Mouse (Mus musculus): ENCODE data around the gene Ntrk2. TPM values are rescaled to one million over a fixed set of nuclear protein-coding genes. Genes with fewer than 3 reads are reported as not detected.
A peak's percentile ranks its signal among the peaks of the same experiment; 100 is the strongest.

The Ntrk2 gene
- polyA plus RNA-seq, 1 experiment from 2014 or later: 127 TPM

DNA sequence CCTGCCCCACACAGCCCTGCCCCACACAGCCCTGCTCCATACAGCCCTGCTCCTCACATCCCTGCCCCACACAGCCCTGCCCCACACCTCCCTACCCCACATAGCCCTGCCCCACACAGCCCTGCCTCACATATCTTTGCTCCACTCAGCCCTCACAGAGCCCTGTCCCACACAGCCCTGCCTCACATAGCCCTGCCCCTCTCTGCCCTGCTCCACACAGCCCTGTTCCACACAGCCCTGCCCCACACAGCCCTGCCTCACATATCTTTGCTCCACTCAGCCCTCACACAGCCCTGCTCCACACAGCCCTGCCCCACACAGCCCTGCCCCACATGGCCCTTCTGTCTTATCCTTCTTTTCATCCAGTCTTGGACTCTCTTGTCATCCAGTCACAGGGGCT lies 106.2 kb downstream of the Ntrk2 start:
- H3K4me1 ChIP-seq (replicated peaks): peaks cover 23% of the 10 kb centered on the region
- no peak overlapping the region for H3K4me3 ChIP-seq
- no peak overlapping the region for H3K4me2 ChIP-seq
- H3K36me3 ChIP-seq: no peaks in the 10 kb centered on the region
- ATAC-seq (ENCODE audit: low FRiP score, low read depth): peak; percentile 43
- H3K9me3 ChIP-seq: no peaks in the 10 kb centered on the region
- no peak overlapping the region for H3K9ac ChIP-seq
- H3K27me3 ChIP-seq: no peaks in the 10 kb centered on the region
- H3K27ac ChIP-seq (replicated peaks): no peak overlapping the region

DNA sequence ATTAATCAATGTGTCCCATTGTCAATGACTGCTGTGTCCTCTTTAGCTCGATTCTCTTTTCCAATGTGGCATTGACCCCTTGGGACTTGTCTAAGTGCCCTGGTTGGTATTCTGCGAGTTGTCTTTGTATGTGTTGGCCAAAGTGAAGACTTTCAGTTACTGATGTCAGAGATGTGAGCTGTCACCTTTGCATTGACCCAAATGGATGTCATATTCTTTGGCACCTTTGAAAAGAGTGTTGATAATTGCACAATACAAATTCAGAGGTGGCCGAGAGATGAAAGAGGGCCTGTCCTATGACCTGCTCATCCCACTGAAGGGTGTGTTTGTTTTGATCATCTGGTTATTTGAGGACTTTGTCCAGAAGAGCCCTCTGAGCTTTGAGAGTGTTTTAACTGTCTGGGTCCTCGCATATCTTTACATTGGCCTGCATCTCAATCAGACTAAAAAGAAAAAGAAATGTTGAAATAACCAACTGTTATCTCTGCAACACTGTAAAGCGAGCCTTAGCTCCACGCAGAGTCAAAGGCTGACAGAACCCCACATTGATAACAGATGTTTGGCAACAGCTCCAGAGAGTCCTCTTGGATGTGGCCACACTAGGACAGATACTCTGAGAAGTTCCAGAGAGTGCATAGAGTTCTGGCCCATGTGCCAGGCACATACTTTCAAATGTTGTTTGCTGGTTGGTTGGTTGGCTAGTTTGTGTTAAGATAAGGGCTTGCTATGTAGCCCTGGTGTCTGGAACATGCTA lies 107.9 kb downstream of the Ntrk2 start:
- H3K4me1 ChIP-seq (replicated peaks): peaks cover 19% of the 10 kb centered on the region
- no peaks in the 10 kb centered on the region for H3K27me3 ChIP-seq
- H3K9me3 ChIP-seq: no peaks in the 10 kb centered on the region
- no peaks in the 10 kb centered on the region for H3K36me3 ChIP-seq
- H3K4me2 ChIP-seq: no peak overlapping the region
- 69% methylated on average over 6 of the region's 6 CpGs for WGBS
- H3K9ac ChIP-seq: no peak overlapping the region
- no peak overlapping the region for H3K27ac ChIP-seq (replicated peaks)
- no peak for ATAC-seq (ENCODE audit: low FRiP score, low read depth)
- H3K4me3 ChIP-seq: no peak overlapping the region

DNA sequence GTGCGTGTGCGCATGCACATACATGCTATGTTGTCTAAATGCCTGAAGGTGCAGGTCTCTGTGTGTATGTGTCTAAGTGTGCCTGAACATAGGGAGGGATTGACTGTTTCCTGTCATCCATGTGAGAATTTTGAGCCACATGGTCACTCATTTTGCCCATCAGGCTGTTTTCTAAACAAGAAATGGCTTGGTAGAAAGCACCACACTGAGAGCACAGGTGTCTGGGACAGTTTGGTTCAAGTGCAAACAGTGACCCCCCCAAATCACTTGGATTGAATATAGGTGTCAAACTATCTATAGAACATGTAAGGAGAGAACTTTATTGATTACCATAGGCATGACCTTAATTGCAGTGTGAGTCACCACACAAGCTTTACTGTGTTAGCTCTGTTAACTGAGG lies 110.0 kb downstream of the Ntrk2 start:
- Histone ChIP-seq H3K4me3 (no peak overlapping the region), H3K4me2 (no peak overlapping the region), H3K27me3 (no peaks in the 10 kb centered on the region), H3K27ac (replicated peaks) (no peak overlapping the region), H3K9ac (no peak overlapping the region), H3K9me3 (no peaks in the 10 kb centered on the region), H3K36me3 (no peaks in the 10 kb centered on the region), H3K4me1 (replicated peaks) (peaks cover 19% of the 10 kb centered on the region)
- ATAC-seq (ENCODE audit: low FRiP score, low read depth): no peak
- WGBS: 98% methylated on average over 2 of the region's 2 CpGs

DNA sequence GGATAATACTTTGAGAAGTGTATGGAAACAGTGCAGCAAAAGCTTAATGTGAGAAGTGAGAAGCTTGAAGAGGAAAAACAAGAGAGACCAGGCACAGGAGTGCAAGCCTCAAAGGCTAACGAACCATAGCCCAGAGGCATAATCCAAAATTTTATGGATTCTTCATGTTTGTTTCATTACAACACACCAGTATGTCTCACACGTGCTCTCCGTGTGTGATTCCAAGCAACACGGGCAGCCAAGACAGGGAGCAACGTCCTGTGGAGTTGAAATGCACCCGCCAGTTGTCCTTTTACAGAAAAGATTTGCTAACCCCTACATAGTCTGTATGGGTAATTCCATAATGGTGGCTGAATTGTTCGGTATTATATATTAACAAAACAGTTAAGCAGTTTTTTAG lies 113.9 kb downstream of the Ntrk2 start:
- H3K27ac ChIP-seq (replicated peaks): no peak overlapping the region
- no peak overlapping the region for H3K4me3 ChIP-seq
- WGBS: 92% methylated on average over 7 of the region's 7 CpGs

DNA sequence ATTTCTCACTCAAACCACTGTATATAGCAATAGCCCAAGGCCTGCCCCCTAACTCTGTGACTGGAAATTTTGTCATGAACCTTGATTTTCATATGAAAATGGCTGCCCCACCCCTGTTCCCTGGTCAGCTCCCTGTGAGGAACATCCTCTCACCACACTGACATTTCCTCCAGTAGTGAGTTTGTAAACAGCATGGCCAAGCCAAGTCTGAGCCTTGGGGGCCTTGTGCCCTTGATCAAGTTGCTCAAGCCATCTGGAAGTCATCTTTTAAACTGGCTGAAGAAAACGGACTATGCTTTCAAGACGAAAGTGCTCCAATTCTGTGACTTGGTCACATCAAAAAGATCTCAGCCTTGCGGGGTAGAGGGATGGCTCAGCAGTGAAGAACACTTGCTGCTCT lies 114.9 kb downstream of the Ntrk2 start:
- Histone ChIP-seq H3K4me1 (replicated peaks) (peaks cover 4% of the 10 kb centered on the region; the same call in 1 of the 2 replicates), H3K9ac (no peak overlapping the region), H3K4me3 (no peak overlapping the region), H3K27me3 (no peaks in the 10 kb centered on the region), H3K36me3 (no peaks in the 10 kb centered on the region), H3K4me2 (no peak overlapping the region), H3K9me3 (no peaks in the 10 kb centered on the region), H3K27ac (replicated peaks) (no peak overlapping the region)
- ATAC-seq (ENCODE audit: low FRiP score, low read depth): no peak
- 97% methylated on average over 3 of the region's 3 CpGs for WGBS

More for the DNA sequence above, 113.9 kb downstream of the Ntrk2 start:
- Histone ChIP-seq H3K36me3 (no peaks in the 10 kb centered on the region), H3K4me1 (replicated peaks) (peaks cover 10% of the 10 kb centered on the region), H3K9me3 (no peaks in the 10 kb centered on the region), H3K27me3 (no peaks in the 10 kb centered on the region), H3K9ac (no peak overlapping the region), H3K4me2 (no peak overlapping the region)
- no peak for ATAC-seq (ENCODE audit: low FRiP score, low read depth)

DNA sequence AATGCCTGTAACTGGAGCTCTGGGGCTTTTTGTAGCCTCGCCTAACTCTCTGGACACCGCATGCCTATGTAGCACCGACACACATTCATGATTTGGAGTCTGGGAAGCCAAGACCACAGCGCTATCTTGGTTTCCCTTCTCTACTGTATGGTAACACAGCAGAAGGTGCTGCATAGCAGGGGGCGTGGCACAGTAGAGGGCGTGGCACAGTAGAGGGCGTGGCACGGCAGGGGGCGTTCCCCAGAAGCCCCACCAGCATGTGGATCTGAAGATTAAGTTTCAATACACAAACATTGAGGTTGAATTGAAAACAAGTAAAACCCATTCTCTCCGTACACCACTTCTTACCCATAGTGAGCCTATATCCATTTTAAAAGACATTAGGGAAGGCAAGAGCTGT lies 115.3 kb downstream of the Ntrk2 start:
- Histone ChIP-seq H3K27me3 (no peaks in the 10 kb centered on the region), H3K36me3 (no peaks in the 10 kb centered on the region), H3K27ac (replicated peaks) (no peak overlapping the region), H3K9ac (no peak overlapping the region), H3K4me3 (no peak overlapping the region), H3K9me3 (no peaks in the 10 kb centered on the region), H3K4me2 (no peak overlapping the region), H3K4me1 (replicated peaks) (peaks cover 4% of the 10 kb centered on the region; the same call in 1 of the 2 replicates)
- 92% methylated on average over 10 of the region's 10 CpGs for WGBS
- ATAC-seq (ENCODE audit: low FRiP score, low read depth): no peak

DNA sequence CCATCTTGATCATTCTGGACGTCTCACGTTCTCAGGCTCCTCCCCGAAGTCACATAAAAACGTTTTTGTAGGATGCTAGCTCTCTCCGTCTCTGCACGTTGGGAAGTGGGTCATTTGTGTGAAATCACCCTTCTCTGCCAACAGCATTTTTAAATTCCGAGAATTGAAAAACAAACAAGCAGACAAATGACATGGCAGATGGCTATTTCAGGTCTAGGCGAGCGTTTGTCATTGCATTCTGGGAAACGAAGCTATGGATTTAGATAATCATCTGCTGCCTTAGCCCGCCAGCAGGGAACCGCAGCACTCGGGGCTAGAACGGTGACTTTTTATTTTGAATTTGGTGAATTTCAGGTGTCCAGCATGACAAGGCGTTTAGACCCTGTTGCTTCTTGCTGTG lies 115.8 kb downstream of the Ntrk2 start:
- ATAC-seq (ENCODE audit: low FRiP score, low read depth): no peak
- Histone ChIP-seq H3K4me3 (no peak overlapping the region), H3K27me3 (no peaks in the 10 kb centered on the region), H3K27ac (replicated peaks) (no peak overlapping the region), H3K9ac (no peak overlapping the region), H3K36me3 (no peaks in the 10 kb centered on the region), H3K4me2 (no peak overlapping the region), H3K9me3 (no peaks in the 10 kb centered on the region), H3K4me1 (replicated peaks) (peaks cover 4% of the 10 kb centered on the region; the same call in 1 of the 2 replicates)
- 75% methylated on average over 15 of the region's 15 CpGs for WGBS

DNA sequence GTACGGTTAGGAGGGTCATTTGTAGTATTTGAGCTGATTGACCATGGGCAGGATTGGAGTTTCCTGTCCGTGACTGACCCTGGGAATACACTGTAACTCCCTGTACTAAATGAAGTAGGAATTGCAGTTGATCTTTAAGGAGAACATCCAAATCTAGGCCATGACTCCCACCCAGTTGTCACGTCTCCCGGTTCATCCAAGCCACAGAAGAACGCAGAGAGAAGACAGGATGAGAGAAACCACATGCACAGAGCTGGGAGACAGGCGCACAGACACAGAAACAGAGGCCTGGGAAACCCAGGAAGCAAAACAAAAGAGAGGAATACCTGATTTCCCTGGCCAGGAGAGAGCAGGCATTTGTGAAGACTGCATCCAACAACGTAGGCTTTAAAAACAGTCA lies 117.1 kb downstream of the Ntrk2 start:
- no peaks in the 10 kb centered on the region for H3K27me3 ChIP-seq
- 86% methylated on average over 7 of the region's 7 CpGs for WGBS
- no peak for ATAC-seq (ENCODE audit: low FRiP score, low read depth)
- no peaks in the 10 kb centered on the region for H3K36me3 ChIP-seq
- H3K4me3 ChIP-seq: no peak overlapping the region
- no peak overlapping the region for H3K4me2 ChIP-seq
- no peak overlapping the region for H3K27ac ChIP-seq (replicated peaks)
- peaks cover 10% of the 10 kb centered on the region for H3K4me1 ChIP-seq (replicated peaks)
- no peak overlapping the region for H3K9ac ChIP-seq
- H3K9me3 ChIP-seq: no peaks in the 10 kb centered on the region

DNA sequence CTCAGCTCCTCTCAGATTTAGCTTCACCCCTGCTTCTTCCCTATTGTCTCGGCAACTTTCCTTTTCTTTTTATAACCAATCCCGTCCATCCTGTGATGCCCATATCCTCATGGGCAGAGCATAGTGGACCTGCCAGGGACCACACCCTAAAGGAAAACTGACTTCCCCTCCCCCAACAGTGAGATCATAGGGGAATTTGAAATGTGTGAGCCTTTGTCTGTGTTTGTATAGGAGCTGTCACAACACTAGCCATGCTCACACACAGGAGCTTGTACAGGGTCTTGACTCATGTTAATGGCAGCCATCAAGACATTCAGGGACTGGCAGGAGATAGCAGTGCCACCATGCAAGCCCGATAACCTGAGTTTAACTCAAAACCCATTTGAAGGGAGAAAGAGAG lies 118.1 kb downstream of the Ntrk2 start:
- no peaks in the 10 kb centered on the region for H3K36me3 ChIP-seq
- H3K27ac ChIP-seq (replicated peaks): no peak overlapping the region
- H3K4me2 ChIP-seq: no peak overlapping the region
- H3K4me3 ChIP-seq: no peak overlapping the region
- peaks cover 16% of the 10 kb centered on the region for H3K4me1 ChIP-seq (replicated peaks)
- 79% methylated on average over 3 of the region's 3 CpGs for WGBS
- no peak overlapping the region for H3K9ac ChIP-seq
- ATAC-seq (ENCODE audit: low FRiP score, low read depth): no peak
- no peaks in the 10 kb centered on the region for H3K27me3 ChIP-seq
- no peaks in the 10 kb centered on the region for H3K9me3 ChIP-seq

DNA sequence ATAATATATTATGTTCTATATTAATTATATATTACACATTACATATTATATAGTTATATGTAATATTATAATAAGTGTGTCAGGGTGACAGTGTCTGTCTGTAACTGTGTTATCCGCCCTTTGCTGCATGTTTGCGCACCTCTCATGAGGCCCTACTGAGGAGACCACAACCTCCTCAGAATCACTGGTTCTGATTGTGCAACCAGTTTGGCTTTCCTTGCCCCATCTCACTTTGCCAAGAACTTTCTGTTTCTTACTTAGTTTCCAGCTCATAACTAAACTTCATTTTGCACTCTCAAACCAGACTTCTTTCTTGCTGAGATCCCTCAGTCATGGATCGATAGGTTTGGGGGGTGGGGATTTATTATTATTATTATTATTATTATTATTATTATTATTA lies 120.8 kb downstream of the Ntrk2 start:
- Histone ChIP-seq H3K4me2 (no peak overlapping the region), H3K27ac (replicated peaks) (no peak overlapping the region), H3K4me3 (no peak overlapping the region), H3K27me3 (no peaks in the 10 kb centered on the region), H3K9ac (no peak overlapping the region), H3K36me3 (no peaks in the 10 kb centered on the region), H3K9me3 (no peaks in the 10 kb centered on the region), H3K4me1 (replicated peaks) (peaks cover 15% of the 10 kb centered on the region)
- no peak for ATAC-seq (ENCODE audit: low FRiP score, low read depth)
- WGBS: 97% methylated on average over 3 of the region's 3 CpGs

DNA sequence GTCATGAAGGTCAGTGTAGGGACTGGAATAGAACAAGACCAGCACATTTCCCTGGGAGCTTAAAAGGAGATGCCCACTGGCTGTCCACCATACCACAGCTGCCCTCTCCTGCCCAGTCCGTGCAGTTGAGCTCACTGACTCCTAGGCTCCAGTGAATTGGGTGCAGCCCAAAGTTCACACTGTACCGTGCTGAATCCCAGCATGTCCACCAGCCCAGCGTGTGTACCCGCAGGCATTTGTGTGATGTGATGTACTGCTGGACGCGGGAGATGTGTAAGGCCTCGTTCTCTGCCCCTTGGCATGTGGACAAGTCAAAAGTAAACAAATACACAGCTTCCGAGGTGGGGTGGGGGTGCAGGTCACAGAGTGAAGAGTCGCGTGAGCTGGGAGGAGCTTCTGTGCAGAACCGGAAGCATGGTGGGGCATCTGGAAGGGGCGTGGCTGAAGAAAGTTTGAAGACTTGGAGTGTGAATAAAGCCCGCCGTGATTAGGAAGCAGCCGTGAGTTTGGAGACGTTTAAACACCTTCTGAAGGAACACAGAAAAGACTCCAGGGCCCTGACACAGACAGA lies 121.4 kb downstream of the Ntrk2 start:
- H3K27me3 ChIP-seq: no peaks in the 10 kb centered on the region
- H3K27ac ChIP-seq (replicated peaks): 0 out of 2 replicates have a peak overlapping the region, but pooled peaks have one; percentile 51
- H3K9me3 ChIP-seq: no peaks in the 10 kb centered on the region
- H3K4me2 ChIP-seq: no peak overlapping the region
- peaks cover 13% of the 10 kb centered on the region for H3K4me1 ChIP-seq (replicated peaks)
- WGBS: 78% methylated on average over 16 of the region's 16 CpGs
- H3K36me3 ChIP-seq: no peaks in the 10 kb centered on the region
- ATAC-seq (ENCODE audit: low FRiP score, low read depth): no peak
- no peak overlapping the region for H3K4me3 ChIP-seq
- no peak overlapping the region for H3K9ac ChIP-seq

DNA sequence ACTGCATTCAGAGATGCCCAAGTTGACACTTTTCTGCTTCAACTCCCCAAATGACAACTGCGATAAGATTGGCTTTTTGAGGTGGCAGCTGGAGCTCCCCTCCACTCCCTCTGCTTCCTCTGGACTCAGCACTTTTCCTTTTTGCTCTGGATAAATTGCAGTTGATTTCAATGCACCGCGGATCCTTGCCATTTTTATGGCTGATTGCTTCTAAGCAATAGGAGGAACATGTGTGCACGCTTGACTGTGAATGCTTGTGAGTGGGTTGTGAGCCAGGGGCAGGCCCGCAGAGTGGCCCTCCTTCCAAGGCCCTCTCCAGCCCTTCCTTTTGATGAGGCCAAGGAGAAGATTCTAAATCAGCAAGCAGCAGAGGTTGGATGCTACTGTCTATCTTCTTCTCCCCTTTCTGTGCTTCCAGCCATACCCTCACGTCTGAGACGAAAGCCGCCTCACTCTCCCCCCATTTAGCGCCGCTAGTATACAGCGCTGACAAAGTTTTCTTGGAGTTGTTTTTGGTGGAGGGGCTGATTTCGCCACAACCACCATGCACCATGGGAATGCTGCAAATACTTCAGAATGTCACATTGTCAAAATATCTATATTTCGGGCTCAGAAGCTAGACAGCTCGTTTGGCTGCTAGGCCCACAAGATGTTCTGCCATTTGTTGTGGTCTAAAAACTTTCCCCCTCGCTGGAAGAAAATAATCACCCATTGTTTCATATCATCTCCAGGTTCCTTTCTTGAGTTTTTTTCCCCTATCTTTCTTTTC lies 122.5 kb downstream of the Ntrk2 start:
- Histone ChIP-seq H3K4me1 (replicated peaks) (peaks cover 22% of the 10 kb centered on the region), H3K27ac (replicated peaks) (peak overlapping the region; percentile 51), H3K9ac (no peak overlapping the region), H3K4me2 (no peak overlapping the region), H3K4me3 (no peak overlapping the region), H3K36me3 (no peaks in the 10 kb centered on the region), H3K9me3 (no peaks in the 10 kb centered on the region), H3K27me3 (no peaks in the 10 kb centered on the region)
- no peak for ATAC-seq (ENCODE audit: low FRiP score, low read depth)
- WGBS: 56% methylated on average over 15 of the region's 15 CpGs
